Mouse (Mus musculus): Measurements from ENCODE around the gene Gm11559. TPM values are rescaled to one million over a fixed set of nuclear protein-coding genes. Genes with fewer than 3 reads are reported as not detected.
"Not testable (repeated sequence)": the region's sequence is repeated elsewhere in the genome, so short reads cannot be mapped to it uniquely, and the experiment has no call there.

The Gm11559 gene
- not detected for total RNA-seq (2021)
- long read RNA-seq, experiment 1 = 0 reads
- long read RNA-seq, experiment 2 = 0 reads

DNA sequence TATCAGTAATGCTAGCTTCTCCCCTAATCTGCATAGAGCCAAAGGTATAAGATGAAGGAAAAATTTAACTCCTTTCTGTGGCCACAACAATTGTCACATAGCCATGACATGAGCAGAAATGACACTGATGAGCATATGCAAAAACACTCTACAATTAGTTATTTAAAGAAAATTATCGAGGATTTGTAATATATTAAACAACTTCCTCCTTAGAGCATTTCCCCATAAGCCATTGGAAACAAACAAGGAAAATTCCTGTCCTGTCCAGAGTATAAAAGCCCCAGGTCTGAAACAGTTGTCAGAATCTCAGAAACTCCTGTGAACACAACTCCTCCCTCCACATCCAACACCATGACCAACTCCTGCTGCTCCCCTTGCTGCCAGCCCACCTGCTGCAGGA lies at the start of gene Gm11559:
TSS of gene Gm11559 (plus strand) at position 301 of the 400 bp plus-strand sequence.
- intact Hi-C loops (cut with DNase I); H3K4me3 ChIP-seq; H3K27ac ChIP-seq; DNase-seq (ENCODE audit: extremely low spot score in 1 of 2, low spot score in 2 of 2): not testable (repeated sequence)

- H3K4me3 ChIP-seq; intact Hi-C loops (cut with DNase I); DNase-seq (ENCODE audit: extremely low spot score in 1 of 2, low spot score in 2 of 2); H3K27ac ChIP-seq: not testable (repeated sequence)
These were observed 48.7 kb upstream of the Gm11559 start, which contains the start of gene Gm11564 for GRCm38 (mm10) chr11:99815566-99815965. Gene Gm11564, minus strand, starts transcription at chr11:99815666.

GRCm38 (mm10) chr11:99837966-99838365 lies 26.3 kb upstream of the Gm11559 start, which contains the start of gene 2300003K06Rik:
Gene 2300003K06Rik, minus strand, starts transcription at chr11:99838066.
- TF ChIP-seq CTCF (IDR thresholded peaks at IDR 0.05) = no peak
- no peak within 1 kb of the TSS for H3K4me3 ChIP-seq
- DNase-seq (ENCODE audit: extremely low spot score in 1 of 2, low spot score in 2 of 2) = no peak
- H3K27ac ChIP-seq = no peak within 1 kb of the TSS
- intact Hi-C loops (cut with DNase I) = no loop called here

DNA sequence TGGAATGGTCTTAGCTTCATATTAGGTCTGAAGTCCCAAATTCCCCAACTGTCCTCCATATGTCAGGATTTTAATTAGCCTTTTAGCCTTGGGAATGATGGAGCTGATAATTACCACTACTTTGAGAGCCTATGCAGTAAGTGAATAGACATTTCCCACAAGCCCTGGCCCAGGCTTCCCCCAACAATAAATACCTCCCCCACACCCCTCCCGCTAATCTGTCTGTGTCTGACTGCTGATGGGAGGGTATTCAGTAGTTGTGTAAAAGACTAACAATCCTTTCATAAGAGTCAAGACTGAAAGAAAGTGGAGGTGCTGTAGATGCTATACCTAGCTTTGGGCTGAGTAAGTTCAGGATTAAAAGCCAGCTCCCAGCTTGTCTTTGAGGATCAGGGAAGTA lies 22.1 kb upstream of the Gm11559 start:
- intact Hi-C loops (cut with DNase I) = no loop called here
- DNase-seq (ENCODE audit: extremely low spot score in 1 of 2, low spot score in 2 of 2) = no peak
- no peak overlapping the region for H3K27ac ChIP-seq
- no peak for TF ChIP-seq CTCF (IDR thresholded peaks at IDR 0.05)
- no peak overlapping the region for H3K4me3 ChIP-seq

GRCm38 (mm10) chr11:99846746-99847145 lies 17.5 kb upstream of the Gm11559 start:
- no peak overlapping the region for H3K27ac ChIP-seq
- H3K4me3 ChIP-seq = no peak overlapping the region
- intact Hi-C loops (cut with DNase I) = no loop called here
- no peak for TF ChIP-seq CTCF (IDR thresholded peaks at IDR 0.05)
- DNase-seq (ENCODE audit: extremely low spot score in 1 of 2, low spot score in 2 of 2) = no peak

- TF ChIP-seq CTCF (IDR thresholded peaks at IDR 0.05) = no peak
- Histone ChIP-seq H3K4me3 (no peak within 1 kb of the TSS), H3K27ac (no peak within 1 kb of the TSS)
- DNase-seq (ENCODE audit: extremely low spot score in 1 of 2, low spot score in 2 of 2) = no peak
- intact Hi-C loops (cut with DNase I) = no loop called here
These were observed 12.8 kb upstream of the Gm11559 start, which contains the start of gene Krtap4-16 for GRCm38 (mm10) chr11:99851508-99851907. Gene Krtap4-16, minus strand, starts transcription at chr11:99851608.

DNA sequence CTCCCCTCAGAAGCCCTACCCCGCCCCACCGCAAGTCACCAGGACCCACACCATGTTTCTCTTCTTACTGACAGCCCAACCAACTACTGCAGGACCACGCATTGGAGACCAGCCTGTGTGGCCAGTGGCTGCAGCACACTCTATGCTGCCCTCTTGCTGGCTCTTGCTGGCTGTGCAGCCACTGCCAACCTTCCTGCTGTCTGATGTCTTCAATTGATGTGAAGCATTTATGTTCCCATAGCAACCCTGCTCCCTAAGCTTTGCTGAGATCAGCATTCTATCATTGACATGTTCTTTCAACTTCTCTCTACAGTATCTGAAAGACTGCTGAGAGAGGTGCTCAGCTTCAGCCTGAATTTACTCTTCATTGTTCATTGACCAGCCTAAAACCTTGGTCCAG lies 10.2 kb upstream of the Gm11559 start:
- TF ChIP-seq CTCF (IDR thresholded peaks at IDR 0.05) = peak; percentile 20
- no peak for DNase-seq (ENCODE audit: extremely low spot score in 1 of 2, low spot score in 2 of 2)
- intact Hi-C loops (cut with DNase I) = no loop called here
- Histone ChIP-seq H3K4me3 (no peak overlapping the region), H3K27ac (no peak overlapping the region)

DNA sequence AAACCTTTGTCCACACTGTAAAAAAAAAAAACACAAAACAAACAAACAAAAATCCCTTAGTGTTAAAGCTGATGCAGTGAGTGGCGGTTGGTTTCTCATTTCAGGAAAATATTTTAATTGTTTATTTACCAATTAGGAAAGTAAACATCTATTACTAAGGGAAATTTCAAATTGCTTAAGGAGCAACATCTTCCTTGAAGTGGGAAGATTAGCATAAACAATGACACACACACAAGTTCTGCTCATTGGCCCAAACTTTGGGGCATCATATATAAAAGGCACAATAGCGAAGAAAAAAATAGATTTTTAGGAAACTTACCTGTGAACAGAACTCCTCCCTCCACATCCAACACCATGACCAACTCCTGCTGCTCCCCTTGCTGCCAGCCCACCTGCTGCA lies 6.7 kb upstream of the Gm11559 start, which contains the start of gene Gm11568:
TSS of gene Gm11568 (plus strand) at position 301 of the 400 bp plus-strand sequence.
- TF ChIP-seq CTCF (IDR thresholded peaks at IDR 0.05) = no peak

DNA sequence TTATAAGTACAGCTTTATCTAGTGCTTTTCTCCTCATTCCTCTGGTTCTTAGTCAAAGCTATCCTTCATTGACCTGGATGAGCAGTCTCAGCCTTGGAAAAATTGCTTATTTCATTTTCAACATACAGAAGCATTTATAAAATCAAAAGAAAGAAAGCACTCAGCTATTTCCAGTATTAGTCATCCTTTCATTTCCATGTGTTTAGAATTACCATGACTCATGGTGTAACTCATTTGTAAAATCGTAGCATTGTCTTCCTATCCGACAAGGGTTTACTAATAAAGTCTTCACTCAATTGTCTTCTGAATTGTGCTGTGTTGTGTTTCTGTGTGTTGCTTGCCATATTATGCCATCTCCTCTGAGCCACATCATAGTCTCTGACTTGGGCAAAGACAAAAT lies 5.5 kb upstream of the Gm11559 start:
- TF ChIP-seq CTCF (IDR thresholded peaks at IDR 0.05) = no peak
- no peak overlapping the region for H3K4me3 ChIP-seq
- intact Hi-C loops (cut with DNase I) = no loop called here
- no peak for DNase-seq (ENCODE audit: extremely low spot score in 1 of 2, low spot score in 2 of 2)
- H3K27ac ChIP-seq = no peak overlapping the region

More for the DNA sequence above, 6.7 kb upstream of the Gm11559 start, which contains the start of gene Gm11568:
- intact Hi-C loops (cut with DNase I) = no loop called here
- Histone ChIP-seq H3K27ac (no peak within 1 kb of the TSS), H3K4me3 (no peak within 1 kb of the TSS)
- DNase-seq (ENCODE audit: extremely low spot score in 1 of 2, low spot score in 2 of 2) = no peak

DNA sequence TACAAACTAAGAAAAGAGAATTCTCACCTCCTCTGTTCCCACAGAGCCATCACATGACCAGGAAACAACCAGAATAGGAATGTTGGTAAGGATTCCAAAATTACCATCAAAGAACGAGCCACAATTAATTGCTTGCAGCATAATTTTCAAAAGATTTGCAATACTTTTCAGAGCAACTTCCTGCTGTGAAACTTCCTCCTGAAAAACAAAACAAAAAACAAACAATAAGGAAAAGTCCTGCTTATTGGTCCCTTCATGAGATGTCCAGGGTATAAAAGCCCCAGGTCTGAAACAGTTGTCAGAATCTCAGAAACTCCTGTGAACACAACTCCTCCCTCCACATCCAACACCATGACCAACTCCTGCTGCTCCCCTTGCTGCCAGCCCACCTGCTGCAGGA lies 8.8 kb downstream of the Gm11559 start, which contains the start of gene Krtap9-1:
TSS of gene Krtap9-1 (plus strand) at position 301 of the 400 bp plus-strand sequence.
- intact Hi-C loops (cut with DNase I); DNase-seq (ENCODE audit: extremely low spot score in 1 of 2, low spot score in 2 of 2); H3K4me3 ChIP-seq; H3K27ac ChIP-seq: not testable (repeated sequence)

DNA sequence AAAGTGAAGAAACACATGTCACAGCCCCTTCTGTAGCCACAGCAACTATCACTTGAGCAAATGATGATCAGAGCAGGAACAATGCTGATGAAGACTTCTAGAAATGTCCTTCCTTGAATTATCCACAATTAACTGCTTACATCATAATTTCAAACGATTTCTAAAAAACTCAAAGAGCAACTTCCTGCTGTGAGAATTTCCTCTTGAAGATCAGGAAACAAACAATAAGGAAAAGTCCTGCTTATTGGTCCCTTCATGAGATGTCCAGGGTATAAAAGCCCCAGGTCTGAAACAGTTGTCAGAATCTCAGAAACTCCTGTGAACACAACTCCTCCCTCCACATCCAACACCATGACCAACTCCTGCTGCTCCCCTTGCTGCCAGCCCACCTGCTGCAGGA lies 14.6 kb downstream of the Gm11559 start, which contains the start of gene Gm11567:
TSS of gene Gm11567 (plus strand) at position 301 of the 400 bp plus-strand sequence.
- DNase-seq (ENCODE audit: extremely low spot score in 1 of 2, low spot score in 2 of 2); H3K4me3 ChIP-seq; intact Hi-C loops (cut with DNase I); H3K27ac ChIP-seq: not testable (repeated sequence)

GRCm38 (mm10) chr11:99907620-99908019 lies 43.3 kb downstream of the Gm11559 start, which contains the start of gene Krtap31-1:
Gene Krtap31-1, plus strand, starts transcription at chr11:99907920.
- intact Hi-C loops (cut with DNase I) = no loop called here
- TF ChIP-seq CTCF (IDR thresholded peaks at IDR 0.05) = no peak
- Histone ChIP-seq H3K4me3 (no peak within 1 kb of the TSS), H3K27ac (no peak within 1 kb of the TSS)
- DNase-seq (ENCODE audit: extremely low spot score in 1 of 2, low spot score in 2 of 2) = no peak

- no peak for TF ChIP-seq CTCF (IDR thresholded peaks at IDR 0.05)
- intact Hi-C loops (cut with DNase I) = no loop called here
- no peak within 1 kb of the TSS for H3K4me3 ChIP-seq
- no peak for DNase-seq (ENCODE audit: extremely low spot score in 1 of 2, low spot score in 2 of 2)
- no peak within 1 kb of the TSS for H3K27ac ChIP-seq
These were observed 50.2 kb downstream of the Gm11559 start, which contains the start of gene Gm11565 for GRCm38 (mm10) chr11:99914451-99914850. Gene Gm11565, plus strand, starts transcription at chr11:99914751.

Other genes with a start within 250 kb of the Gm11559 start
- gene Krtap2-4, start 249.6 kb upstream of the Gm11559 start, total RNA-seq (2021) = not detected
- gene Gm11562, start 244.0 kb upstream of the Gm11559 start, total RNA-seq (2021) = not detected
- not detected for gene Krtap4-1, start 236.2 kb upstream of the Gm11559 start, total RNA-seq (2021)
- not detected for gene Krtap4-2, start 229.4 kb upstream of the Gm11559 start, total RNA-seq (2021)
- gene Krtap4-7, start 220.4 kb upstream of the Gm11559 start, total RNA-seq (2021) = not detected
- gene Gm11555, start 214.2 kb upstream of the Gm11559 start, total RNA-seq (2021) = not detected
- not detected for gene Gm11563, start 205.5 kb upstream of the Gm11559 start, total RNA-seq (2021)
- gene Krtap4-6, start 198.5 kb upstream of the Gm11559 start, total RNA-seq (2021) = not detected
- not detected for gene Gm14190, start 173.7 kb upstream of the Gm11559 start, total RNA-seq (2021)
- gene Gm14180, start 130.2 kb upstream of the Gm11559 start, total RNA-seq (2021) = not detected
- not detected for gene Gm11595, start 91.6 kb upstream of the Gm11559 start, total RNA-seq (2021)
- not detected for gene Krtap4-8, start 83.8 kb upstream of the Gm11559 start, total RNA-seq (2021)
- gene Krtap4-9, start 79.3 kb upstream of the Gm11559 start, total RNA-seq (2021) = not detected
- gene Gm11596, start 71.0 kb upstream of the Gm11559 start, total RNA-seq (2021) = not detected
- not detected for gene Gm11569, start 65.5 kb upstream of the Gm11559 start, total RNA-seq (2021)
- not detected for gene Gm11554, start 60.0 kb upstream of the Gm11559 start, total RNA-seq (2021)
- gene Krtap4-13, start 54.6 kb upstream of the Gm11559 start, total RNA-seq (2021) = not detected
- not detected for gene Gm11564, start 48.8 kb upstream of the Gm11559 start, total RNA-seq (2021)
- not detected for gene 2300003K06Rik, start 26.4 kb upstream of the Gm11559 start, total RNA-seq (2021)
- not detected for gene Krtap4-16, start 12.9 kb upstream of the Gm11559 start, total RNA-seq (2021)
- gene Gm11568, start 6.6 kb upstream of the Gm11559 start, total RNA-seq (2021) = not detected
- gene Krtap9-1, start 8.9 kb downstream of the Gm11559 start, total RNA-seq (2021) = not detected
- gene Gm11567, start 14.7 kb downstream of the Gm11559 start, total RNA-seq (2021) = not detected
- not detected for gene Krtap31-1, start 43.4 kb downstream of the Gm11559 start, total RNA-seq (2021)
- not detected for gene Gm11565, start 50.3 kb downstream of the Gm11559 start, total RNA-seq (2021)
- gene Krtap31-2, start 71.8 kb downstream of the Gm11559 start, total RNA-seq (2021) = not detected
- not detected for gene Krtap9-5, start 84.0 kb downstream of the Gm11559 start, total RNA-seq (2021)
- not detected for gene Krtap29-1, start 114.6 kb downstream of the Gm11559 start, total RNA-seq (2021)
- gene Krtap16-1, start 122.1 kb downstream of the Gm11559 start, total RNA-seq (2021) = not detected
- not detected for gene Krtap17-1, start 129.5 kb downstream of the Gm11559 start, total RNA-seq (2021)
- gene Krt33a, start 151.7 kb downstream of the Gm11559 start, total RNA-seq (2021) = not detected
- not detected for gene Krt33b, start 165.4 kb downstream of the Gm11559 start, total RNA-seq (2021)
- not detected for gene Krt34, start 177.1 kb downstream of the Gm11559 start, total RNA-seq (2021)
- not detected for gene Krt31, start 186.1 kb downstream of the Gm11559 start, total RNA-seq (2021)
- gene Krt32, start 223.8 kb downstream of the Gm11559 start, total RNA-seq (2021) = not detected
- gene Krt35, start 231.8 kb downstream of the Gm11559 start, total RNA-seq (2021) = not detected
- gene Krt36, start 241.2 kb downstream of the Gm11559 start, total RNA-seq (2021) = not detected